Mouse (Mus musculus) bone marrow macrophage, adult 2 months (primary cell): Measurements from ENCODE around the gene Plppr1.

ENCODE experiments used
- CTCF ChIP-seq: IDR thresholded peaks from 2 replicates; pipeline ENCODE4 v1.5.1; 2012; ENCODE audit warnings: low read depth, mild to moderate bottlenecking, low read length, moderate library complexity
- POLR2A ChIP-seq: IDR thresholded peaks from 2 replicates; pipeline ENCODE4 v1.6.1; 2012; ENCODE audit warnings: mild to moderate bottlenecking, low read depth, low read length, borderline replicate concordance

GRCm38 (mm10) chr4:49244791-49245190, 185.7 kb downstream of the Plppr1 start:
- no peak for TF ChIP-seq CTCF
- TF ChIP-seq POLR2A, result no peak
